Mouse (Mus musculus): ENCODE results near the gene Foxo3.

DNA sequence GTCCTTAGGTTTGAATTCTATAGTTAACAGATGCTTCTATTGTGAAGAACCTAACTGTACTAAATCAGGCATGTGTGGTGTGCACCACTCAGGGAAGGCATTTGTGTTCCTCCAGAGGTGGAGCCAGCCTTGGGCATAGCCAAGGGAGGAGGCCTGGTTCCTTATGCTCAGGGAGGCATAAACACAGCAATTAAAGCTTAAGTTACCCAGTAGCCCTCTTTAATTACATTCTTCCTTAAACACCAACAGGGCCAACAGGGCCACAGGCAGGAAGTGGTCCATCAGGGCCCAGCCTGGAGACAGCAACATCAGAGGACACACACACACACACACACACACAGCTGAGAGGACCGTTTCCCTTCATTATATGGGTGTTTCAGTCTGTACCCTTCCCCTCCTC, 102.7 kb downstream of the Foxo3 start:
- TF ChIP-seq CTCF (IDR thresholded peaks at IDR 0.05; ENCODE audit: borderline replicate concordance, extremely low read depth, insufficient read depth, insufficient read length) (no peak), POLR2A (IDR thresholded peaks at IDR 0.05; ENCODE audit: borderline replicate concordance, extremely low read depth, insufficient read depth, insufficient read length, poor library complexity, severe bottlenecking) (no peak)

Data from brain, embryonic 14.5 days (tissue).